Mouse (Mus musculus): ENCODE results near the gene Pakap.

The Pakap gene

GRCm38 (mm10) chr4:57793989-57794388 lies 226.0 kb downstream of the Pakap start:
- in situ Hi-C loops (cut with MboI, MseI) = loop anchor here in 1 of 2 experiments (5.0 kb wide), 1 partner anchor 67 kb away; no protein-coding TSS in a partner anchor

DNA sequence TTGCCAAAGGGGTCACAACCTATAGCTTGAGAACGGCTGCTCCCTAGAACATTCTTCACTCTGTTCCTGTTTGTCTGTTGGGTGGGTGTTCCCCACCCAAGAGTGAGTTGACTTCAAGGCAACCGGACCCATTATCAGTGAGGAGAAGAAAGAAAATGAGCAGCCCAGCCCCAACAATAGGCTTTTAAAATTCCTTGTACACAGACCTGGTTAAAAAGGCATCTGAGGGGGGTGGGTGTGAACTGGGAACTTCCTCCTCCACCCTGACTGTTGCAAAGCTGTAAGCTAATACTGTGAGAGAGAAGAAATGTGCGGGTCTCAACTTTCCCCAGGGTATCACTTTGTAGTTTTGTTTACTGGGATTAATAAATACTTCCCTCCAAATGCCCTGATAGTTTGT lies 226.6 kb downstream of the Pakap start:
- in situ Hi-C loops (cut with MboI, MseI) = loop anchor here in 1 of 2 experiments (5.0 kb wide), 1 partner anchor 67 kb away; no protein-coding TSS in a partner anchor

- in situ Hi-C loops (cut with MboI, MseI) = no loop called here
Measured at GRCm38 (mm10) chr4:57797548-57798285, 229.7 kb downstream of the Pakap start.

DNA sequence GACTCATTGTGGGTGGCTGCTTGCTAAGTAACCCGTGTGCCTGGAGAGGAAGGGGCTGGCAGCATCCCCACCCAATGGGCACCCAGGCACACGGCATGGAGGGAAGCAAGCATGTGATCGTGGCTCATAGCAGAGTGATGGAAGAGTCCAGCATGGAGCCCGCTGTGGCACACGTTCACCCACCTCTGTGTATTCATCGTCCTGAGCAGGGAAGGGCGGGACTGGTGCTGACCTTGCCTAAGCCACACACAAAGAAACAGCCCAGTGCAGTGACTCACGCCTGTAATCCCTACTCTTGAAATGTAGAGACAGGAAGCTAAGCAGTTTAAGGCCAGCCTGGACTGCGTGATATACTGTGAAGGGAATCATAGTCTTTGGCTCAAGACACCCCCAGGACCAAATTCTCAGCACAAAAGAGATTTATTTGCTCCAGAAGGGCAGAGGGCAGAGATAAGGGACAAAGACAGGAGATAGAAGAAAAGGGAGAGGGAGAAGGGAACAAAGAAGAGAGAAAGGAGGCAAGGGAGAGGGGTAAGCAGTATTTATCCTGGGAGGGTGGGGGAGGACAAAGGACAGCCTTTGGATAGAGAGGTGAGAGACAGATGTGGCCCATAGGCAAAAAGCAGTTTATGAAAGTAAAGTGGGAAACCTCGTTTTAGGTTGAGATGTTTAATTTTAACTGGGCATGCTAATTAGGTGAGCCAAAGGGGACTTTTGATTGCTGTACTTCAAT lies 230.5 kb downstream of the Pakap start:
- in situ Hi-C loops (cut with MboI, MseI) = no loop called here

GRCm38 (mm10) chr4:57799297-57799696 lies 231.3 kb downstream of the Pakap start:
- in situ Hi-C loops (cut with MboI, MseI) = no loop called here

- in situ Hi-C loops (cut with MboI, MseI) = no loop called here
Measured at GRCm38 (mm10) chr4:57801239-57801638, 233.3 kb downstream of the Pakap start.

DNA sequence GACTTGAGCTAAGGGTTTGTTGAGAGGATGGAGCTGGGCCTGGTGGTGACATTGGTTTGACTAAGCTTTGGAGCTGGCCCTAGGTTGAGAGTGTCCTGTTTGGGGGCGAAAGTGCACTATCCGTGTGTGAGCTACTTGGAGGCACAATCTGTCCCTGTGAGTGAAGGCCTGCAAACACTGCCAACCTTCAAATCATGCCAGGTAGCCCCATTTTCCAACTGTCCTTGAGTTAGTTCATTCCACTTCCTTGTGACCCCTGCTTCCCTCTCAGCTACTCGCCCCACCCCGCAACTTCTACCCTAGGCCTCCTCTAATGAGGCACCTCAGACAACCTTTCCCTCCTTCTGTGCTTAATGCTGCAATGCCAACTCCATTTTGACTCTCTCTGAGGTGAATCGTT lies 234.0 kb downstream of the Pakap start:
- in situ Hi-C loops (cut with MboI, MseI) = no loop called here

GRCm38 (mm10) chr4:57802411-57802810 lies 234.4 kb downstream of the Pakap start:
- in situ Hi-C loops (cut with MboI, MseI) = no loop called here

DNA sequence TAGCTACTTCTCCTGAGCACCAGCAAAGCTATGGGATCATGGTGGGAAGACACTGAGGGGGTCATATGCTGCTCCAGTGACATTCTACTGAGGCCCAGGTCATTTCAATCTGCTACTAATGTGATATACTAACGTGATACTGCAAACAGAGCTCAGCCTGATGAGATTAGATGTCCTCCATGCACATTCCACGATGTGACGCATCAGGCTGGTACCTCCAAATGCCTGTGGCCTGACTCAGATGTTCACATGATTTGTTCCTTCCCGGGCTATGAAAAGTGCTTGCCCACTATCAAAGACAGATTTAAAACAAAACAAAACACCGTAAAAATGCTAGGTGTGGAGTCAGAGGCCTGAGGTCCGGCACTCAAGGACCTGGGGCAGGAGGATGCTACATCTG lies 236.9 kb downstream of the Pakap start:
- in situ Hi-C loops (cut with MboI, MseI) = no loop called here

- in situ Hi-C loops (cut with MboI, MseI) = no loop called here
Measured at GRCm38 (mm10) chr4:57809449-57809848, 241.5 kb downstream of the Pakap start.

- in situ Hi-C loops (cut with MboI, MseI) = no loop called here
Measured at GRCm38 (mm10) chr4:57812075-57812474, 244.1 kb downstream of the Pakap start.

DNA sequence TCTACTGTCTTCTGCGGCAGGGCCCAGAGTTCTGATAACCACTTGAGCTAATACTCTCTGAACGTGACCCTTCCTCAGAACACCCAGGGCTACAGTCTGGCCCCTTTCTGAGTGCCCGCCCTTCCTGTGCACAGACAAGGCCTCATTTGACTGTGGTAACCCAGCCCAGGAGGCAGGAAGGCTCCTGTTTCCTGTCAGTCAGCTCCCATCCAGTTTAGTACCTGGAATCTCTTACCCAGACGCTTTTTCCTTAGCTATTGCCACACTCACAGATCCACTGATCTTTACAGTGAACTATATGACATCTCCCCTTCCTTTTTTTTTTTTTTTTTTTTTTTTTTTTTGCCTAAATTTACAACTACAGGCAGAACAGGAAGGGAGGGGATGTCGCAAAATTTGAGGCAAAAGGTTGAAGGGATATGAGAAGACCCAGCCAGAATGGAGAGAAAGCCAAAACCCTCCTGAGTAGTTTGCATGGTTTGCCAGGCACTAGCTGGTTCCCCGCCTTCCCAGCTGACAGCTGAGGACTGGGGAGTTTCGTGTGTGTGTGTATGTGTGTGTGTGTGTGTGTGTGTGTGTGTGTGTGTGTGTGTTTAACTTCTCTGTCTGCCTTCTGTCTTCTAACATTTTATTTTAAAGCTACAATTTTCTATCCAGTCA lies 245.1 kb downstream of the Pakap start:
- in situ Hi-C loops (cut with MboI, MseI) = no loop called here

- in situ Hi-C loops (cut with MboI, MseI) = no loop called here
Measured at GRCm38 (mm10) chr4:57813576-57813945, 245.6 kb downstream of the Pakap start.

DNA sequence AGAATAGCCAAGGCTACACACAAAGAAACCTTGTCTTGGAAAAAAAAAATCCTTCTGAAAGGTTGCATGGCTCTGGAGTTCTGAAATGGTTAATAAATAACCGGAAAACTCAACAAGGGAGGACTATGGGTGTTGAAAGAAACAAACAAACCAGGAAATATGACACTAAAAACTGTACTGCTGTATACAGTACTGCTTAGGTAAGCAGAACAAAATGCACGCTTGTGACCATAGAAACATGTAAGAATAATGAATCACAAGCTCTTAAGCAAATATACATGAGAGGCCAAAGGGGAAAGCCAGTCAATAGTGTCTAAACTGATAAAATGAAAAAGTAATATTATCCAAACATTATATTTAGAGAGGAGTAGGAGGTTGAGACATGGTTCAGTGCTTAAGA lies 247.4 kb downstream of the Pakap start:
- in situ Hi-C loops (cut with MboI, MseI) = no loop called here

GRCm38 (mm10) chr4:57816146-57816545 lies 248.2 kb downstream of the Pakap start:
- in situ Hi-C loops (cut with MboI, MseI) = no loop called here

DNA sequence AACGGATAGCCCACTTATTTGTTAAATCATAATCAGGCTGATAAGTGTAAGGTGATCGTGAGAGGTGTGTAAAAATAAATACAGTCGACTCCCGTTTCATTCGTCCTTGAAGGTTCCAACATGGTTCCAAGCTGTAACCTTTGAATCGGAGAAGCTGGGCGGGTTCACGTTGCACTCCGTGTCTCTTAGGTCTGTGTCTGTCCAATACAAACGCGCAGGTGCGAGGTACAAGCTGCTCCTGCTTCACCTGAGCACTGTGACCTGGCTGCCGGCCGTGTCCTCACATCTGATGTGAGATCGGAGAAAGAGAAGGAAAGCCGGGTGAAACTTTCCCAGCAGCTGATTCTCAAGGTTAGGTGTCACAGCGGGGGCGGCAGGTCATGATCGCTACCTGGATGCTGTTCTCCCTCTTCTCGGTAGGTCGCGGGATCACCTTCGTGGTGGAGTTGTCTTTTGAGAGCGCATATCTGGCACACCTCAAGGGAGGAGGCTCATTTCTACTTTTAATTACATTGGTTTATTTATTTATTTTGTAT lies 252.9 kb downstream of the Pakap start:
- in situ Hi-C loops (cut with MboI, MseI) = no loop called here

- in situ Hi-C loops (cut with MboI, MseI) = no loop called here
Measured at GRCm38 (mm10) chr4:57821556-57822356, 253.8 kb downstream of the Pakap start.

GRCm38 (mm10) chr4:57822641-57823040 lies 254.7 kb downstream of the Pakap start:
- in situ Hi-C loops (cut with MboI, MseI) = no loop called here

GRCm38 (mm10) chr4:57824626-57825240 lies 256.8 kb downstream of the Pakap start:
- in situ Hi-C loops (cut with MboI, MseI) = no loop called here

- in situ Hi-C loops (cut with MboI, MseI) = no loop called here
Measured at GRCm38 (mm10) chr4:57826272-57826671, 258.3 kb downstream of the Pakap start.

- in situ Hi-C loops (cut with MboI, MseI) = no loop called here
Measured at GRCm38 (mm10) chr4:57829131-57829530, 261.2 kb downstream of the Pakap start.

Data from T-helper 17 cell (primary cell).